Mouse (Mus musculus) CH12.LX (cell line): ENCODE measurements at regions not wholly inside any gene's neighbourhood (a gene's known extent, or its start where the extent isn't known, plus 50 kb on each side); places are given as distances from the start of the nearest gene placed in this dataset.

Experiments
- DNase-seq: peaks from one replicate; pipeline ENCODE4 v3.0.0-alpha.2; 2013; ENCODE audit errors: extremely low read depth
- H3K27ac ChIP-seq: 2 replicates; pipeline ENCODE4 v1.5.1; 2012; ENCODE audit warnings: low read depth, mild to moderate bottlenecking, control low read depth, moderate library complexity; ENCODE audit not compliant: insufficient read depth
- H3K27me3 ChIP-seq: replicated peaks from 2 replicates; pipeline ENCODE3; 2012; ENCODE audit warnings: inconsistent platforms
- H3K36me3 ChIP-seq, 2 experiments: replicated peaks in 1 of 2; 2 replicates each; pipeline versions ENCODE3 to v1.6.1; 2012; ENCODE audit warnings: inconsistent platforms in 1 of 2, low read length in 1 of 2, mild to moderate bottlenecking in 1 of 2, mixed read lengths in 1 of 2, moderate library complexity in 1 of 2; ENCODE audit not compliant: control insufficient read depth in 1 of 2, insufficient read depth in 1 of 2
- H3K4me1 ChIP-seq, 2 experiments: 2 replicates each; pipeline ENCODE4 v1.6.1; 2012; ENCODE audit warnings: inconsistent platforms in 1 of 2, moderate library complexity in 1 of 2; ENCODE audit not compliant: insufficient read depth in 2 of 2, control insufficient read depth in 1 of 2
- H3K4me2 ChIP-seq: 2 replicates; pipeline ENCODE4 v1.6.1; 2012; ENCODE audit warnings: low read depth, mild to moderate bottlenecking, control low read depth; ENCODE audit not compliant: poor library complexity, insufficient read depth, severe bottlenecking
- H3K4me3 ChIP-seq, 3 experiments: fragments of 150-350 bp in 1 of 3; sonication (generic) in 1 of 3; replicated peaks in 1 of 3; 2 replicates each; pipeline versions ENCODE3 to v1.5.1; 2011 to 2012; ENCODE audit warnings: low read depth in 2 of 3, low read length in 2 of 3, mild to moderate bottlenecking in 2 of 3, moderate library complexity in 2 of 3, control low read depth in 1 of 3, improper control_type of control experiment in 1 of 3, inconsistent platforms in 1 of 3, mixed read lengths in 1 of 3; ENCODE audit not compliant: poor library complexity in 1 of 3
- H3K79me2 ChIP-seq: replicated peaks from 2 replicates; pipeline ENCODE4 v1.6.1; 2012; ENCODE audit warnings: mild to moderate bottlenecking, moderate library complexity; ENCODE audit not compliant: control insufficient read depth, poor library complexity, insufficient read depth, severe bottlenecking; ENCODE audit errors: extremely low read depth
- H3K9ac ChIP-seq: 2 replicates; pipeline ENCODE4 v1.6.1; 2012; ENCODE audit warnings: low read depth, mild to moderate bottlenecking, control low read depth, moderate library complexity; ENCODE audit not compliant: insufficient read depth
- H3K9me3 ChIP-seq: replicated peaks from 2 replicates; pipeline ENCODE3; 2012; ENCODE audit warnings: low read length, inconsistent platforms, mixed read lengths
- BHLHE40 ChIP-seq: IDR thresholded peaks from 2 replicates; pipeline ENCODE4 v1.6.1; 2011; ENCODE audit warnings: mild to moderate bottlenecking, low read depth, low read length, improper control_type of control experiment
- CHD1 ChIP-seq: IDR thresholded peaks from 2 replicates; pipeline ENCODE4 v1.6.1; 2012; ENCODE audit warnings: low read depth, low read length, improper control_type of control experiment, inconsistent platforms
- CTCF ChIP-seq, 2 experiments: IDR thresholded peaks in 1 of 2; conservative IDR thresholded peaks in 1 of 2; 2 replicates each; pipeline ENCODE4 v1.5.1; 2011 to 2012; ENCODE audit warnings: low read depth in 2 of 2, low read length in 2 of 2, improper control_type of control experiment in 1 of 2, inconsistent platforms in 1 of 2, mild to moderate bottlenecking in 1 of 2, moderate library complexity in 1 of 2
- E2F4 ChIP-seq: IDR thresholded peaks from 2 replicates; pipeline ENCODE4 v1.6.1; 2011; ENCODE audit warnings: low read depth, low read length, improper control_type of control experiment; ENCODE audit not compliant: insufficient replicate concordance
- ELF1 ChIP-seq: IDR thresholded peaks from 2 replicates; pipeline ENCODE4 v1.6.1; 2014; ENCODE audit warnings: low read depth, mild to moderate bottlenecking, inconsistent platforms, low read length, improper control_type of control experiment
- EP300 ChIP-seq: IDR thresholded peaks from 2 replicates; pipeline ENCODE4 v1.6.1; 2011; ENCODE audit warnings: low read length, improper control_type of control experiment
- ETS1 ChIP-seq: conservative IDR thresholded peaks from 2 replicates; pipeline ENCODE4 v1.6.1; 2012; ENCODE audit warnings: low read depth, mild to moderate bottlenecking, inconsistent platforms, low read length, improper control_type of control experiment, moderate library complexity
- HCFC1 ChIP-seq: IDR thresholded peaks from 2 replicates; pipeline ENCODE4 v1.6.1; 2012; ENCODE audit warnings: low read depth, mild to moderate bottlenecking, inconsistent platforms, low read length, improper control_type of control experiment
- JUND ChIP-seq: conservative IDR thresholded peaks from 2 replicates; pipeline ENCODE4 v1.6.1; 2011; ENCODE audit warnings: low read depth, low read length, improper control_type of control experiment
- KAT2A ChIP-seq: IDR thresholded peaks from 2 replicates; pipeline ENCODE4 v1.6.1; 2012; ENCODE audit warnings: low read length, improper control_type of control experiment, inconsistent platforms; ENCODE audit not compliant: insufficient replicate concordance
- MAZ ChIP-seq: IDR thresholded peaks from 2 replicates; pipeline ENCODE4 v1.6.1; 2012; ENCODE audit warnings: low read depth, mild to moderate bottlenecking, inconsistent platforms, low read length, improper control_type of control experiment, moderate library complexity
- MEF2A ChIP-seq: IDR thresholded peaks from 2 replicates; pipeline ENCODE4 v1.6.1; 2014; ENCODE audit warnings: low read depth, mild to moderate bottlenecking, inconsistent platforms, low read length, improper control_type of control experiment, borderline replicate concordance
- MXI1 ChIP-seq: IDR thresholded peaks from 2 replicates; pipeline ENCODE4 v1.6.1; 2011; ENCODE audit warnings: mild to moderate bottlenecking, low read depth, low read length, improper control_type of control experiment
- MYC ChIP-seq: IDR thresholded peaks from 2 replicates; pipeline ENCODE4 v1.6.1; 2011; ENCODE audit warnings: low read depth, mild to moderate bottlenecking, improper control_type of control experiment, low read length
- PAX5 ChIP-seq: IDR thresholded peaks from 2 replicates; pipeline ENCODE4 v1.6.1; 2012; ENCODE audit warnings: low read length, inconsistent platforms, mixed read lengths
- RCOR1 ChIP-seq: conservative IDR thresholded peaks from 2 replicates; pipeline ENCODE4 v1.6.1; 2012; ENCODE audit warnings: low read depth, mild to moderate bottlenecking, inconsistent platforms, low read length, improper control_type of control experiment
- TBP ChIP-seq: conservative IDR thresholded peaks from 2 replicates; pipeline ENCODE4 v1.6.1; 2011; ENCODE audit warnings: low read depth, low read length, improper control_type of control experiment
- TCF12 ChIP-seq: IDR thresholded peaks from 2 replicates; pipeline ENCODE4 v1.6.1; 2014; ENCODE audit warnings: low read depth, mild to moderate bottlenecking, inconsistent platforms, low read length, improper control_type of control experiment
- ZKSCAN1 ChIP-seq: IDR thresholded peaks from 2 replicates; pipeline ENCODE4 v1.6.1; 2012; ENCODE audit warnings: low read depth, inconsistent platforms, low read length, improper control_type of control experiment, borderline replicate concordance
- ZMIZ1 ChIP-seq: IDR thresholded peaks from 2 replicates; pipeline ENCODE4 v1.6.1; 2012; ENCODE audit warnings: low read depth, mild to moderate bottlenecking, inconsistent platforms, low read length, improper control_type of control experiment
- ZNF384 ChIP-seq: IDR thresholded peaks from 2 replicates; pipeline ENCODE4 v1.6.1; 2012; ENCODE audit warnings: low read depth, low read length, improper control_type of control experiment, inconsistent platforms
- dilution Hi-C: fragments of 300-500 bp; cut with MboI; formaldehyde crosslinking; loops from 2 replicates; pipeline ENCODE4 v1.14.3; 2020; ENCODE audit warnings: low sequenced_read_pairs; ENCODE audit not compliant: extremely low pct_unique_long_range_greater_than_20kb, extremely low pct_ligation_motif_present
- in situ Hi-C: fragments of 300-500 bp; cut with MboI; formaldehyde crosslinking; loops from 3 replicates; pipeline ENCODE4 v1.14.3; 2019; ENCODE audit warnings: low sequenced_read_pairs, low pct_ligation_motif_present, low pct_unique_long_range_greater_than_20kb, mixed read lengths

- Histone ChIP-seq H3K4me2 (no peak overlapping the region), H3K27me3 (peaks cover 43% of the 10 kb centered on the region), H3K4me3 (no peak overlapping the region), H3K9ac (no peak overlapping the region), H3K36me3 (no peaks in the 10 kb centered on the region), H3K27ac (no peak overlapping the region), H3K4me1 (no peaks in the 10 kb centered on the region), H3K9me3 (no peaks in the 10 kb centered on the region), H3K79me2 (no peaks in the 10 kb centered on the region)
- no peak for TF ChIP-seq EP300
- TF ChIP-seq TBP, result no peak
- no peak for TF ChIP-seq MEF2A
- TF ChIP-seq PAX5, result no peak
- TF ChIP-seq CTCF (conservative IDR thresholded peaks at IDR 0.05 in 1 of 2, IDR thresholded peaks at IDR 0.05 in 1 of 2; ENCODE audit: low read depth in 2 of 2, low read length in 2 of 2), result no peak
- TF ChIP-seq TCF12, result no peak
- TF ChIP-seq ZMIZ1, result no peak
- TF ChIP-seq MAZ, result no peak
- no peak for TF ChIP-seq RCOR1
- TF ChIP-seq MXI1, result no peak
- no peak for TF ChIP-seq E2F4
- no peak for TF ChIP-seq ZKSCAN1
- TF ChIP-seq ETS1, result no peak
- TF ChIP-seq BHLHE40, result no peak
- no peak for TF ChIP-seq CHD1
- no peak for TF ChIP-seq MYC
- no peak for TF ChIP-seq JUND
- in situ Hi-C loops, result no loop called here
- no peak for DNase-seq
- dilution Hi-C loops, result no loop called here
Observed at GRCm38 (mm10) chr1:125307223-125307622, 128.3 kb downstream of the Actr3 start.

GRCm38 (mm10) chr1:125298520-125299090 is 136.9 kb downstream of the Actr3 start:
- Histone ChIP-seq H3K4me1 (no peaks in the 10 kb centered on the region), H3K4me3 (no peak overlapping the region), H3K36me3 (no peaks in the 10 kb centered on the region), H3K4me2 (no peak overlapping the region), H3K9me3 (no peaks in the 10 kb centered on the region), H3K27ac (no peak overlapping the region), H3K27me3 (peaks cover 41% of the 10 kb centered on the region), H3K9ac (no peak overlapping the region), H3K79me2 (no peaks in the 10 kb centered on the region)
- dilution Hi-C loops, result no loop called here
- in situ Hi-C loops, result no loop called here
- TF ChIP-seq ZNF384, result no peak
- no peak for TF ChIP-seq RCOR1
- TF ChIP-seq ELF1, result no peak
- no peak for TF ChIP-seq MYC
- TF ChIP-seq EP300, result no peak
- TF ChIP-seq KAT2A, result no peak
- TF ChIP-seq ZMIZ1, result no peak
- no peak for TF ChIP-seq HCFC1
- TF ChIP-seq MEF2A, result no peak
- DNase-seq, result no peak
